Mouse (Mus musculus): ENCODE measurements around the gene Rfc4.
"Not testable (repeated sequence)": the region's sequence is repeated elsewhere in the genome, so short reads cannot be mapped to it uniquely, and the experiment has no call there.

Gene Rfc4

GRCm38 (mm10) chr16:23103038-23103745, 24.3 kb downstream of the Rfc4 start:
- in situ Hi-C loops (cut with MboI): loop anchor here (10.0 kb wide), 1 partner anchor 122 kb away; the partner anchor contains the start of gene St6gal1

DNA sequence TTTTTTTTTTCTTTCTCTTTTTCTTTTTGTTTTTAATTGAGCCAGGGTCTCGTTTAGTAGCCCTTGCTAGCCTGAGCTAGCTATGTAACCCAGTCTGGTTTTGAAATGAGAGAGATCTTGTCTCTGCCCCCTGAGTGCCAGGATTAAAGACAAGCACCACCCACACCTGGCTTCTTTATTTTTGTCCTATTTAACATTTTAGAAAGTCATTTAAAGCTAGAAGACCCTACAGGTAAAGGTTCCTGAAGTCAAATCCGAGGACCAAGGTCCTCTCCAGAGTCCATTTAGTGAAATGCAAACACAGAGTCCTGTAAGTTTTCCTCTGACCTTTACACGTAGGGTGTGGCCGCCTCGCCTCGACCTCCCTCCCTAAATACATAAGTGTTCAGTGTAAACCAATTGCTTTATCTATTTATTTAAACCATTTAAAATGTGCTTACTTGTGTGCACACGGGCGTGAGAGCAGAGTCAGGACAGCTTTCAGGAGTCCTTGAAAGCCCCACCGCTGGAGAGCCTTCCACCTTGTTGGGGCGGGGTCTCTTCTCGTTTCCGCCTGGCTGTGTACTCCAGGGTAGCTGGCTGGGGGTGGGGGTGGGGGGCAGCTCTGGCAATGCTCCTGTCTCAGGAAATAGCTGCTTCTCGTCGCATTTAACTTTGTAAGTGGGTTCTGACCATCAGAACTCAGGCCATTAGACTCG, 25.0 kb downstream of the Rfc4 start:
- in situ Hi-C loops (cut with MboI): loop anchor here (10.0 kb wide), 1 partner anchor 122 kb away; the partner anchor contains the start of gene St6gal1

DNA sequence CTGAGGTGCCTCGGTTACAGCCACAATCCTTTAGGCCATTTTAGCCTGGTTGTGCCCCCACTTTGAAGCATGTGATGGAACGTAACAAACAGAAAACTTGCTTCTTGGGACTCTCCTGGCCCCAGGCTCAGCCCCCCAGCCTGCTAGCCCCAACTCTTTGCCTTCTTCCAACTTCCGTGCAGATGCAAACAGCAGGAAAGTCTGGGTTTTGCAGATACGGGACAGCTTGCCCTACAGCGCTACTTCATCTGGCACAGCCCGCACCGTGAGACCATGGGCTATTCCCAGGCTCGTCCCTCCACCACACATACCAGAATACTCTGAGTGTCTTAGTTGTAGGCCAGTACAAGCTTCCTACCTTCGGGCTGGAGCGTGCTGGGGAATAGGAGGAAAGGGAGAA, 26.9 kb downstream of the Rfc4 start:
- in situ Hi-C loops (cut with MboI): loop anchor here (10.0 kb wide), 1 partner anchor 124 kb away; the partner anchor contains the start of gene St6gal1

DNA sequence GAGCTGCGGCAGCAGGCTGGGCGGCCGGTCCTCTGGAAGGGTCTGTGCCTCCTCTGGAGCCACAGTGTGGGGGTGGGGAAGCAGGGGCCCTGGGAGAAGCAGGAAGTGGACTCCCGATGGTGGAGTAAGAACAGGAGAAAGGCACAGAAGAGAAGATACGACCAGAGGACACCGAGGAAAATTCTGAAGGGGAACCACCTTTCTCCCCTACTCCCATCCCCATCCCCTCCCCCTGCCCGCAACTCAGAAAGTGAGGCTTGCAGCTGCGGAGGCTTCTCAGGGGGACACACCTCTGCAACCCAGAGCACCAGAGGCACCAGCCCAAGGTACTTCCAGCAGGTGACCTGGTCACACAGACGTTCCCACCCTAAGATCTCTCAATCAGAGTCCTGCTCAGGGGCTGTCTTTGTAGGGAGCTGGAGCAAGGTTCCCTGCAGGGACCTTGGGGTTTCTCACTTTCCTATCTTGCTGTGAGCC, 27.4 kb downstream of the Rfc4 start:
- in situ Hi-C loops (cut with MboI): loop anchor here (10.0 kb wide), 1 partner anchor 125 kb away; the partner anchor contains the start of gene St6gal1

DNA sequence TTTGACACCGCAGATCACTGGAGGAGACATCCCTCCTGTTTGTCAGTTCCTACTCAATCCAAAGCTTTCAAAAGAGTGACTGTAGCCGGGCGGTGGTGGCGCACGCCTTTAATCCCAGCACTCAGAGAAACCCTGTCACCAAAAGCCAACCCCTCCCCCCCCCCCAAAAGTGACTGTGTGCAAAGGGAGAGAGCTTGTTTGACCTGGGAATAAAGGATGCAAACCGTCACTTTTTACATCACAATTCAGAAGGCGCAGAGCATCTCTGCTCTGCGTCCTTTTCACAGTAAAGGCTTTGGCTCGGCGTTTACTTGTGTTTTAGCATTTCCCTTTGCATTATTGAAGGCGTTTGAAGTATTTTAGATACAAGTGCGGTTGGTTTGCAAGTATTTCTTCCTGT, 27.9 kb downstream of the Rfc4 start:
- in situ Hi-C loops (cut with MboI): loop anchor here (10.0 kb wide), 1 partner anchor 125 kb away; the partner anchor contains the start of gene St6gal1

- in situ Hi-C loops (cut with MboI): not testable (repeated sequence)
Observed at GRCm38 (mm10) chr16:23098105-23098452, 29.5 kb downstream of the Rfc4 start.

DNA sequence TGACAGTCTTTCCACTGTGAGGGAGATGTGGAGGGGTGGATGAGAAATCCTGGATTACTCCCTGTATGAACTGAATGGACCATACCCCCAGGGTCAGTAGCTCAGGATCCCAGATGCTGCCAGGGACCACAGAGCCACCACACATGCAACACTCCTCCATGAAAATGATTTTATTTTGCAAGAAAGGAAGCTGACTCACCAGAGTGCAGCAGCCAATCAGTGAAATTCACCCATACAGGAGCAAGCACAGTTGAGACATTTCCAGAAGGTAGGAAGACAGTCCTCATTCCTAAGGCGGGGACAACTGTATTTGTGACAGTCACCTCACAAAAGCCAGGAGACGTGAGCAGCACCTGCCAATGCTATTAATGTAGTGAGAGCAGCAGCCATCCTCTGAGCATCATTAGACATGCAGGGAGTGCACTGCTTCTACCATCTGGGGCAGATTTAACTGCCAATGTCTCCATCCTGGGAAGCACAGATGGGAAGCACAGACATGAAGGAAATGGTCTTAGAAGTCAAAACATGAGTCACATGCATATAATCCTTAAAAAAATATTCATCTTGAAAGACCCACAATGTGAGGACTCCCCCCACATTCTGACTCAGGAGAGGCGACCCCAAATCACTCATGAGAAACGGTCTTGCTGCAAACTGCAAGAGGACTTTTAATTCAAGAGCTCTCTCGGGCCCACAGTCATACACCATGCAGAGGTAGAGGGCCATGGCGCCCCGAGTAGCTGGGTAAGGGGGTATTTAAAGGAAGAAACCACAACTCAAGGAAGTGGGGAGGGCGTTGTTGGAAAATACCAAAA, 30.0 kb downstream of the Rfc4 start:
- in situ Hi-C loops (cut with MboI): not testable (repeated sequence)

GRCm38 (mm10) chr16:23096886-23097285, 30.7 kb downstream of the Rfc4 start:
- in situ Hi-C loops (cut with MboI): not testable (repeated sequence)

- in situ Hi-C loops (cut with MboI): not testable (repeated sequence)
Observed at GRCm38 (mm10) chr16:23095581-23095980, 32.0 kb downstream of the Rfc4 start.

- in situ Hi-C loops (cut with MboI): no loop called here
Observed at GRCm38 (mm10) chr16:23094136-23094535, 33.4 kb downstream of the Rfc4 start.

DNA sequence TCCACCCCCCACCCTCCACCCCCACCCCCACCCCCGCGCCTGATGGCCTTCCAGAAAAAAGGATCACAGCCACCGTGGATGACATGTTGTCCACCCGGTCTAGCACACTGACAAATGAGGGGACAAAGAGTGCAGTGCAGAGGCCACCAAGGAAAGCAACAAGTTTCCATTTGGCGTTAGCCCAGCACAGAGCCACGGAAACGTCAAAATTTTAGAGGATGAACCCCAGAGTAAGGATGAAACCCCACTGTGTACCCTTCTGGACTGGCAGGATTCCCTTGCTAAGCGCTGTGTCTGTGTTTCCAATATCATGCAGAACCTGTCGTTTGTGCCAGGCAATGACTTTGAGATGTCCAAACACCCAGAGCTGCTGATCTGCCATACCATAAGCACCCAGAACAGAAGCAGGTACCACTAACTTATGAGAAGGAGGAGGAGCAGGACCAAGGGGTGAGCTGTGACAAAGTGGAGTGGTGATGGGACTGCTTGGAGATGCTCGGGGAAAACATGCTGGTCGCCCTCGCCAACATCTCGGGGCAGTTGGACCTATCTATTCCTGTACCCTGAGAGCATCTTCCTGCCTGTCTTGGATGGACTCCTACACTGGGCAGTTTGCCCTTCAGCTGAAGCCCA, 34.1 kb downstream of the Rfc4 start:
- in situ Hi-C loops (cut with MboI): no loop called here

DNA sequence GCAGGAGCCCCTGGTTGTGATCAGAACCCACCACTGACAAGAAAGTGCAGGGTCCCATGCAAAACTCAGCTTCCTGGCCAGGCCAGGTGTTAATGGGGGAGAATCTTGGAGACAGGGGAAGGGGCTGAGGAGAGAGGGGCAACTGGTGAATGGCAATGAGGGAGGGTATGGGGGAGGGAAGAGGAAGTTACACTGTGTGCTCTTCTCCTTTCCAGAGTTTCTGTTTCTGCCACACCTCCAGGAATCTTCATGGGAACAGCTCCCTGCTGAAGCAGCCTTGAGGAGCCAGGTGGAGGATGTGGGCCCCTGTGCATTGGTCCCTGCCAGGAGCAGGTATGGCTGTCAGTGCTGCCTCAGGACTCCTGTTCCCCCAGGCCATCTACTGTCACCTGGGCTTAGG, 36.2 kb downstream of the Rfc4 start:
- in situ Hi-C loops (cut with MboI): not testable (repeated sequence)

GRCm38 (mm10) chr16:23088491-23088890, 39.0 kb downstream of the Rfc4 start:
- in situ Hi-C loops (cut with MboI): not testable (repeated sequence)

GRCm38 (mm10) chr16:23087712-23088111, 39.8 kb downstream of the Rfc4 start:
- in situ Hi-C loops (cut with MboI): not testable (repeated sequence)

DNA sequence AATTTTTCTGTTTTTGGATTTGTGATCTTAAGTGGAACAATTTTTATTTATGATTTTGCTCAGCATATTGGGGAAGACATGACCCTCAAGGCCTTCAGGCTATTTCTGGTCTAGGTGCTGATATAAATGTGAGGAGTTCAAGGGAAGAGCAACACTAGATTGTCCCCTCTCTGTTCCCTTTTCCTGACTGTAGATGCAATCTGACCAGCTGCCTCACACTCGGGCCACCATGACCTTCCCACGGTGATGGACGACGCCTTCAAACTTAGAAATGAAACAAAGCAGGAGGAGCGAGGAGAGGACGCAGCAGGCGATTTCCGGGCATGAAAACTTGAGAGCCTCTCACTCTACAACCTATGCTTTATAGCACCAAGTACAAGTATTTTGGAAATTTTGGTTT, 40.4 kb downstream of the Rfc4 start:
- in situ Hi-C loops (cut with MboI): not testable (repeated sequence)

GRCm38 (mm10) chr16:23077516-23077915, 50.0 kb downstream of the Rfc4 start:
- in situ Hi-C loops (cut with MboI): not testable (repeated sequence)

All from mature B cell (primary cell).